Mouse (Mus musculus): Measurements from ENCODE around the gene Zfp979. TPM values are rescaled to one million over a fixed set of nuclear protein-coding genes. Genes with fewer than 3 reads are reported as not detected.
A peak's percentile ranks its signal among the peaks of the same experiment; 100 is the strongest.
"Not testable (repeated sequence)": the region's sequence is repeated elsewhere in the genome, so short reads cannot be mapped to it uniquely, and the experiment has no call there.

The Zfp979 gene
- polyA plus RNA-seq, 1 experiment from 2014 or later, result 3.0 TPM

DNA sequence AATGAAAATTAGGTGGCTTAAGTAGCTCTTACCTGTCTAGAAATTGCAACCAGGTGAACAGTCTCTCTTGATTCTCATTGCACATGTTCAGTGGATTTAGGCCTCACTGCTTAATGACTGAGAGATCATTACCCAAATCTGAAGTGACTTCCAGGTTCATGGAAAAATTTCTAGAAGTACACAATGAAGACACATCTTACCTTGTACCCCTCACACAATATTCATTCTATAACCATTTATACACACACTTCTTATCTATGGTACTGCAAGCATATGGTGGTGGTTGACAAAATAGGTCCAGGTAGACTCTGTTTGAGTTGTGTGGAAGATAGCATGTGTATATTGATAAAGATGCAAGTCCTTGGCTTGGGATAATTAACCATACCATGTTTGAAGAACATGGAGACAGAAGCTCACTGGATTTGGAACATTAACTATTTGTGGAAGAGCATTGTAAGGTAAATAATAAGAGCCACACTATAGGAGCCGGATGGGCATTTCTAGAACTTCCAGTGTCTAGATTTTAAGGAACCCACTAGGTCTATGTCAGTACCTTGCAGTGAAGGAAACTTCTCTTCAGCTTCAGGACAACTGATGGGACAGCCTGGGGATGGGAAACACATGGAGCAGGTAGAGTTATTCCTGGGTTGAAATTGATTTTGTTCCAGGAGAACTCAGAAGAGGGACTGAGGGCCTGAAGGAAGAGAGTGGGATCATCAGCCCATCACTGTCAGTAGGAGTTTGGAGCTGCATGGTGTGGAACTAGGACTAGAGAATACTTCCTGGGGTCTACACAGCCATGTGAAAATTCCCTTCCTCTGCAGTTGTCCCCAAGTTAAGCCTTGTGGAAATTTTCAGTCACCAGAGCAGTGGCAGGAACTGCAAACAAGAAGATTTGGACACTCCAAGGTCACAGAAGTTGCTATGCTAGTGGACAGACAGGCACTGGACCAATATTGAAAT, 55.5 kb downstream of the Zfp979 start:
- Histone ChIP-seq H3K4me1 (no peaks in the 10 kb centered on the region), H3K9ac (no peak overlapping the region), H3K4me2 (no peak overlapping the region), H3K9me3 (peaks cover 39% of the 10 kb centered on the region), H3K27me3 (replicated peaks) (no peaks in the 10 kb centered on the region), H3K27ac (replicated peaks) (no peak overlapping the region), H3K4me3 (no peak overlapping the region), H3K36me3 (no peaks in the 10 kb centered on the region)
- ATAC-seq (ENCODE audit: extremely low read depth, insufficient number of reproducible peaks, low FRiP score, low TSS enrichment), result peak; percentile 37
- WGBS, result 51% methylated on average over 1 of the region's 1 CpGs

- H3K36me3 ChIP-seq; H3K9ac ChIP-seq; ATAC-seq (ENCODE audit: extremely low read depth, insufficient number of reproducible peaks, low FRiP score, low TSS enrichment); H3K4me2 ChIP-seq; H3K4me1 ChIP-seq; H3K27me3 ChIP-seq (replicated peaks); H3K27ac ChIP-seq (replicated peaks); H3K4me3 ChIP-seq: not testable (repeated sequence)
- 77% methylated on average over 4 of the region's 4 CpGs for WGBS
- H3K9me3 ChIP-seq, result peaks cover 31% of the 10 kb centered on the region
Measured at GRCm38 (mm10) chr4:147579371-147579770, 62.9 kb downstream of the Zfp979 start.

GRCm38 (mm10) chr4:147571156-147571555, 71.2 kb downstream of the Zfp979 start:
- not testable (repeated sequence) for H3K4me3 ChIP-seq; H3K27me3 ChIP-seq (replicated peaks); ATAC-seq (ENCODE audit: extremely low read depth, insufficient number of reproducible peaks, low FRiP score, low TSS enrichment); H3K4me1 ChIP-seq; H3K9ac ChIP-seq; H3K36me3 ChIP-seq; H3K27ac ChIP-seq (replicated peaks); H3K4me2 ChIP-seq
- 69% methylated on average over 8 of the region's 8 CpGs for WGBS
- H3K9me3 ChIP-seq, result peaks cover 38% of the 10 kb centered on the region; the same call in 1 of the 2 replicates

DNA sequence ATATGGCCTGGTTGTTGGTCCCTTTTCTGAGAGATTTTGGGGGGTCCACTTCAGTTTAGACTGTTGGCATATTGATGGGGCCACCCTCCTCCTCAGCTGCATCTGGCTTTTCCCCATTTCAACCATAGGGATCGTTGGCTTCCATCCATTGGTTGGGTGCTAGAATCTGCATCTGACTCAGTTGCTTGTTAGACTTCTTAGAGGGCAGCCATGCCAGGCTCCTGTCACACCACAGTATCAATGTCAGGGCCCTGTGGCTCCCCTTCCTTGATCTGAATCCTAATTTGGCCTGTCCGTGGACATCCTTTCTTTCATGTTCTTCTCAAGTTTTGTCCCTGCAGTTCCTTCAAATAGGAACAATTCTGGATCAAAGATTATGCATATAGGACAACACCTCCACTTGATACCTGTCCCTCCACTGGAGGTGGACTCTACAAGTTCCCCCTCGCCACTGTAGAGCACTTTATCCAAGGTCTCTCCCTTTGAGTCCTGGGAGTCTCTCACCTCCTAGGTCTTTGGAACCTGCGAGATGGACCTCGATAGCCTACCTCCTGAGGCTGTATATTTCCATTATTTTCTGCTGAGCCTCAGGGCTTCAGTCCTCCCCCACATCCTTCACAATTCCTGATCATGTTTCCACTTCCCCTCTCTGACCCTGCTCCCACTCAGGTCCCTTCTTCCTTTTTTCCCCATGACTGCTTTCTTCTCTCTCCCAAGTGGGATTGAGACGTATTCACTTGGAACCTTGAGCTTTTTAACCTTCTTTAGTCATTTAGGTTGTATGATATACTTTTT, 76.7 kb downstream of the Zfp979 start:
- no peaks in the 10 kb centered on the region for H3K36me3 ChIP-seq
- no peaks in the 10 kb centered on the region for H3K4me1 ChIP-seq
- no peaks in the 10 kb centered on the region for H3K27me3 ChIP-seq (replicated peaks)
- no peak for ATAC-seq (ENCODE audit: extremely low read depth, insufficient number of reproducible peaks, low FRiP score, low TSS enrichment)
- WGBS, result 59% methylated on average over 6 of the region's 6 CpGs
- no peak overlapping the region for H3K4me3 ChIP-seq
- H3K9ac ChIP-seq, result no peak overlapping the region
- peaks cover 17% of the 10 kb centered on the region; the same call in 1 of the 2 replicates for H3K9me3 ChIP-seq
- H3K27ac ChIP-seq (replicated peaks), result no peak overlapping the region
- H3K4me2 ChIP-seq, result no peak overlapping the region

Other genes starting within 250 kb of the Zfp979 start
- 5.4 and 5.5 TPM in 2 replicates for gene Zfp982, start 150.1 kb downstream of the Zfp979 start, polyA plus RNA-seq (2015; fragmentation: Nextera tagmentation; extraction: Ambion mirVana)
- gene Gm16503, start 102.3 kb downstream of the Zfp979 start, polyA plus RNA-seq (2015; fragmentation: Nextera tagmentation; extraction: Ambion mirVana), result 0.25 and 0.31 TPM in 2 replicates
- 0.07 and 0.10 TPM in 2 replicates for gene Zfp985, start 89.2 kb downstream of the Zfp979 start, polyA plus RNA-seq (2015; fragmentation: Nextera tagmentation; extraction: Ambion mirVana)
- gene Zfp534, start 60.0 kb upstream of the Zfp979 start, polyA plus RNA-seq (2015; fragmentation: Nextera tagmentation; extraction: Ambion mirVana), result not detected in 2 replicates
- gene Zfp984, start 167.3 kb upstream of the Zfp979 start, polyA plus RNA-seq (2015; fragmentation: Nextera tagmentation; extraction: Ambion mirVana), result 8.5 and 9.1 TPM in 2 replicates
- gene Zfp933, start 205.9 kb upstream of the Zfp979 start, polyA plus RNA-seq (2015; fragmentation: Nextera tagmentation; extraction: Ambion mirVana), result 3.6 and 3.9 TPM in 2 replicates
- 27.2 and 27.6 TPM in 2 replicates for gene Miip, start 226.3 kb upstream of the Zfp979 start, polyA plus RNA-seq (2015; fragmentation: Nextera tagmentation; extraction: Ambion mirVana)
- gene Fv1, start 226.5 kb upstream of the Zfp979 start, polyA plus RNA-seq (2015; fragmentation: Nextera tagmentation; extraction: Ambion mirVana), result 7.5 and 8.0 TPM in 2 replicates

All from heart, embryonic 13.5 days (tissue).